Mouse (Mus musculus): ENCODE results near the gene Igf2bp2.

DNA sequence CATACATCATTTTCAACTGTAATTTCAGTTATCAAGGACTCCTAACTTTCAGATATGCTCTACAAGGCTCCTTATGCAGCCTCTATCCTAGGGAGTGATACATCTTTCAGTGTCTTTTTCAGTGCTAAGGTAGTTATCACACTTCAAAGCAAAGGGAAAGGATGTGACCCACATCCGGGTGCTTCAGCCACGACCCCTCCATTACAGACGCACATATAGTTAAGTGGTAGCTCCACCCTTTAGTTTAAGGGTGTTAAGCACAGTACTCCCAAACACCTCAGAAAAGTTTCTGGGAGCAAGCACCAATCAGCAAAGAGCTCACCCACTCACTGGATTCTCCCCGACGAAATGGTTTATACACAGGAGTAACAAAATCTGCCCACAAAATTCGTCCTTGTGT lies 88.0 kb downstream of the Igf2bp2 start:
- TF ChIP-seq POLR2A (IDR thresholded peaks at IDR 0.05; ENCODE audit: insufficient read depth, low read length) (no peak), EP300 (IDR thresholded peaks at IDR 0.05; ENCODE audit: insufficient read depth, low read depth, low read length) (no peak)

All from ES-Bruce4 (cell line).